Comparison of ENCODE assay signal across 19 mouse cellular contexts in genomic region chr8:91749412-91749811, GRCm38 (mm10). TPM values are rescaled to one million over a fixed set of nuclear protein-coding genes. Genes with fewer than 3 reads are reported as not detected.
DNase-seq lines count a peak whose midpoint lies in the region; ATAC-seq and TF ChIP-seq lines count a peak whose summit lies in the region.
"Had no signal": no experiment of that assay in that cellular context is flagged by ENCODE, and none has a peak within 500 bp of the region (broad histone marks: within the 10 kb centered on the region; RNA-seq: fewer than 3 reads in every experiment).

No protein-coding gene starts in this region.

- H3K27me3 ChIP-seq in hindbrain, embryonic 13.5 days, result peaks cover 4% of the 10 kb centered on the region; the same call in 1 of the 2 replicates
- H3K27me3 ChIP-seq in hindbrain, embryonic 16.5 days (replicated peaks; ENCODE audit: control insufficient read depth, insufficient read depth, low read length), result no peaks in the 10 kb centered on the region
- peaks cover 14% of the 10 kb centered on the region for H3K27me3 ChIP-seq in embryonic facial prominence, embryonic 13.5 days
- 0 out of 2 replicates have a peak, but pooled peaks cover 4% of the 10 kb centered on the region for H3K27me3 ChIP-seq in limb, embryonic 14.5 days (ENCODE audit: control insufficient read depth, insufficient read depth, low read length)
- H3K27me3 ChIP-seq: hindbrain, embryonic 15.5 days had no signal

- H3K4me3 ChIP-seq in hindbrain, embryonic 13.5 days, result no peak overlapping the region
- H3K4me3 ChIP-seq in hindbrain, embryonic 16.5 days (ENCODE audit: low read length), result no peak overlapping the region
- no peak overlapping the region for H3K4me3 ChIP-seq in embryonic facial prominence, embryonic 13.5 days
- no peak overlapping the region for H3K4me3 ChIP-seq in limb, embryonic 14.5 days (replicated peaks; ENCODE audit: low read length)
- H3K4me3 ChIP-seq: heart, embryonic 12.5 days; hindbrain, embryonic 15.5 days; limb, embryonic 12.5 days; lung, embryonic 15.5 days; neural tube, embryonic 15.5 days had no signal

- no peak for TF ChIP-seq POLR2A in limb, embryonic 14.5 days (IDR thresholded peaks at IDR 0.05; ENCODE audit: borderline replicate concordance, extremely low read depth, insufficient read depth, insufficient read length)

- H3K4me1 ChIP-seq in hindbrain, embryonic 13.5 days (replicated peaks), result peaks cover 42% of the 10 kb centered on the region
- H3K4me1 ChIP-seq in hindbrain, embryonic 16.5 days (ENCODE audit: control insufficient read depth, insufficient read depth, low read depth, low read length), result peaks cover 5% of the 10 kb centered on the region; the same call in 1 of the 2 replicates
- peaks cover 60% of the 10 kb centered on the region for H3K4me1 ChIP-seq in embryonic facial prominence, embryonic 13.5 days
- peaks cover 10% of the 10 kb centered on the region; the same call in 1 of the 2 replicates for H3K4me1 ChIP-seq in limb, embryonic 14.5 days (ENCODE audit: control insufficient read depth, insufficient read depth, low read length)

- H3K9ac ChIP-seq in hindbrain, embryonic 13.5 days, result peak overlapping the region; percentile 16; the same call in 1 of the 2 replicates
- no peak overlapping the region for H3K9ac ChIP-seq in hindbrain, embryonic 16.5 days (ENCODE audit: low read depth, low read length)
- H3K9ac ChIP-seq in embryonic facial prominence, embryonic 13.5 days, result no peak overlapping the region
- no peak overlapping the region for H3K9ac ChIP-seq in limb, embryonic 14.5 days (ENCODE audit: low read depth, low read length, severe bottlenecking)
- H3K9ac ChIP-seq: heart, embryonic 12.5 days; hindbrain, embryonic 15.5 days; limb, embryonic 12.5 days; liver, embryonic 14.5 days; lung, embryonic 15.5 days; neural tube, embryonic 15.5 days had no signal

- peak; percentile 36 to 52 for DNase-seq in right cerebral cortex, postnatal 10 days (ENCODE audit: low spot score in 2 of 2)
- DNase-seq in right cerebral cortex, adult 2 months (ENCODE audit: low spot score in 2 of 2), result no peak
- DNase-seq in limb, embryonic 14.5 days (ENCODE audit: low spot score), result peak; percentile 31
- DNase-seq in lung, postnatal 14 days, result no peak
- DNase-seq: cerebellum, adult 9-10 months; gastrocnemius, postnatal 10 days; heart, adult 11 months; heart, postnatal 14 days; midbrain, embryonic 14.5 days had no signal

- no peak overlapping the region for H3K4me2 ChIP-seq in hindbrain, embryonic 13.5 days
- H3K4me2 ChIP-seq in hindbrain, embryonic 16.5 days (ENCODE audit: low read length), result no peak overlapping the region
- no peak overlapping the region for H3K4me2 ChIP-seq in embryonic facial prominence, embryonic 13.5 days
- H3K4me2 ChIP-seq in limb, embryonic 14.5 days (replicated peaks; ENCODE audit: low read depth, low read length, severe bottlenecking), result no peak overlapping the region
- H3K4me2 ChIP-seq: heart, embryonic 12.5 days; hindbrain, embryonic 15.5 days; limb, embryonic 12.5 days; lung, embryonic 15.5 days; neural tube, embryonic 15.5 days had no signal

- H3K27ac ChIP-seq in hindbrain, embryonic 13.5 days, result no peak overlapping the region
- H3K27ac ChIP-seq in hindbrain, embryonic 16.5 days (ENCODE audit: low read depth, low read length), result no peak overlapping the region
- peak overlapping the region; percentile 22; the same call in 1 of the 2 replicates for H3K27ac ChIP-seq in embryonic facial prominence, embryonic 13.5 days
- H3K27ac ChIP-seq in limb, embryonic 14.5 days (replicated peaks; ENCODE audit: low read depth, low read length), result no peak overlapping the region
- H3K27ac ChIP-seq: hindbrain, embryonic 15.5 days; limb, embryonic 12.5 days; liver, embryonic 14.5 days; lung, embryonic 15.5 days; neural tube, embryonic 15.5 days had no signal

- WGBS in hindbrain, embryonic 13.5 days, result 67% methylated on average over 5 of the region's 5 CpGs
- 72% methylated on average over 5 of the region's 5 CpGs for WGBS in hindbrain, embryonic 16.5 days
- 35% methylated on average over 5 of the region's 5 CpGs for WGBS in embryonic facial prominence, embryonic 13.5 days
- WGBS in limb, embryonic 14.5 days, result 32% methylated on average over 5 of the region's 5 CpGs

- H3K36me3 ChIP-seq in hindbrain, embryonic 13.5 days, result no peaks in the 10 kb centered on the region
- no peaks in the 10 kb centered on the region for H3K36me3 ChIP-seq in hindbrain, embryonic 16.5 days (ENCODE audit: control insufficient read depth, insufficient read depth, low read length)
- H3K36me3 ChIP-seq in embryonic facial prominence, embryonic 13.5 days, result no peaks in the 10 kb centered on the region
- no peaks in the 10 kb centered on the region for H3K36me3 ChIP-seq in limb, embryonic 14.5 days (ENCODE audit: control insufficient read depth, insufficient read depth, low read length)
- H3K36me3 ChIP-seq: heart, embryonic 12.5 days; hindbrain, embryonic 15.5 days; limb, embryonic 12.5 days; lung, embryonic 15.5 days; neural tube, embryonic 15.5 days had no signal

- H3K9me3 ChIP-seq in hindbrain, embryonic 13.5 days, result no peaks in the 10 kb centered on the region
- no peaks in the 10 kb centered on the region for H3K9me3 ChIP-seq in hindbrain, embryonic 16.5 days (ENCODE audit: control insufficient read depth, low read length)
- H3K9me3 ChIP-seq in embryonic facial prominence, embryonic 13.5 days, result no peaks in the 10 kb centered on the region
- no peaks in the 10 kb centered on the region for H3K9me3 ChIP-seq in limb, embryonic 14.5 days (ENCODE audit: control insufficient read depth, low read length)
- H3K9me3 ChIP-seq: hindbrain, embryonic 15.5 days; limb, embryonic 12.5 days; lung, embryonic 15.5 days; neural tube, embryonic 15.5 days had no signal

- ATAC-seq in hindbrain, embryonic 13.5 days (ENCODE audit: low FRiP score), result no peak
- ATAC-seq in hindbrain, embryonic 16.5 days, result no peak
- no peak for ATAC-seq in embryonic facial prominence, embryonic 13.5 days (ENCODE audit: insufficient number of reproducible peaks, insufficient read depth, low FRiP score, low TSS enrichment, low read depth)
- no peak for ATAC-seq in limb, embryonic 14.5 days (ENCODE audit: low FRiP score, low read depth)
- ATAC-seq: intestine, postnatal 0 days had no signal

RNA-seq across cellular contexts. Expression of gene Irx3, which starts 52.5 kb away (rescaled TPM):
- polyA plus RNA-seq in hindbrain, embryonic 13.5 days (2015; fragmentation: Nextera tagmentation; extraction: Ambion mirVana), result 20.4 and 23.6 TPM in 2 replicates
- 9.0 and 10.5 TPM in 2 replicates for polyA plus RNA-seq in hindbrain, embryonic 16.5 days (2015; fragmentation: Nextera tagmentation; extraction: Ambion mirVana)
- polyA plus RNA-seq in embryonic facial prominence, embryonic 13.5 days (2015; fragmentation: Nextera tagmentation; extraction: Ambion mirVana), result 23.0 and 32.6 TPM in 2 replicates
- 28.2 and 33.5 TPM in 2 replicates for polyA plus RNA-seq in limb, embryonic 14.5 days (2012; rRNA removed)
- polyA plus RNA-seq in limb, embryonic 14.5 days (2014; fragmentation: Nextera tagmentation; extraction: Ambion mirVana), result 15.3 and 17.2 TPM in 2 replicates

Comparison
In these comparisons a context has a peak if more than half of its experiments do, and no peak if none do; other contexts are left out.
1. DNase-seq: peak in right cerebral cortex, postnatal 10 days (2 of 2) and limb, embryonic 14.5 days (single experiment); none in right cerebral cortex, adult 2 months (0 of 2) and lung, postnatal 14 days (single experiment).